Mouse (Mus musculus): ENCODE results near the gene Tmem132b.

The Tmem132b gene

DNA sequence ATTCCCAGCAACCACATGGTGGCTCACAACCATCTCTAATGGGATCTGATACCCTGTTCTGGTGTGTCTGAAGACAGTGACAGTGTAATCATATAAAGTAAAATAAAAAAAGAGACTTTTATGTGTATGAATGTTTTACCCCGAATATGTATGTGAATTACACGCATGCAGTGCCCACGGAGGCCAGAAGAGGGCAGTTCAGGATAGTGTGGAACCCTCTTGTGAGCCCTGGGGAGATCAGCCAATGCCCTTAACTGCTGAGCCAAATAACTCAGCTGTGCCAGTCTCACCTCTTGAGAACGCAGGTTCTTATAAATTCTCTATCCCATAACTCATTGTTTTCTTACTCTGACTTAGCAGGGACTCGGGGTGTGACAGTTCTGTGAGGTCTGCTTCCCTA lies 12.9 kb upstream of the Tmem132b start:
- peak; percentile 32 for DNase-seq

DNA sequence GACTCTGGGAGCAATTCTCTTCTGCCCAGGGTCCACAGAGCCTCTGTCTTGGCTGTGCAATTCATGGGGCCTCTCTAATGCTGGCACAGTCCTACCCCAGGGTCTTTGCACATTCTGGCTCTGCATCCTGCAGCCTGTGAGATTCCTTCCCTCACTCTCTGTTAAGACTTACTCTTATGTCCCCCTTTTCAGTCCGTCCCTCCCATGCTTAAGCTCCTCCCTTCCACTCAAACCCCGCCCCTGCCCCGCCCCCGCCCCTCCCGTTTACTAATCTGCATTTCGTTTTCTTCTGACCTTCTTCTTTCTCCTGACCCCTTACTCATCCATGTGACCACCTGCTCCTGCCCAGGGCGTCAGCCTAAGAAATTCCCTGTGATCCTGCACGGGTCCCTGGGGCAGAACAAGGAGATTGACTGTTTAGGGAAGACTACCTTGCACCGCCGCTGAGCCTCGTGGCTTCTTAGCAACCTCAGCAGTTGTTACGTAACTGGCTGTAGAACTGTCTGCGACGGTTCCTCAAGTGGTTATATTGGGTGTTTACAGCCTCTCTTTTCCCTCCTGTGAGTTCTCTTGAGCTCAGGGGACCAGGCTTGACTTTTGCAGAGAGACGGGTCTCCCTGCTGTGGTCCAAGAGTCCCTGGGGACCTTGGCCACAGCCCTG lies 10.5 kb upstream of the Tmem132b start:
- DNase-seq, result peak; percentile 20

GRCm38 (mm10) chr5:125523361-125523760 lies 8.2 kb upstream of the Tmem132b start:
- DNase-seq, result no peak

GRCm38 (mm10) chr5:125525516-125525915 lies 6.1 kb upstream of the Tmem132b start:
- DNase-seq, result peak; percentile 11

- DNase-seq, result peak; percentile 44
Observed at GRCm38 (mm10) chr5:125526464-125526863, 5.1 kb upstream of the Tmem132b start.

GRCm38 (mm10) chr5:125529109-125529508 lies 2.5 kb upstream of the Tmem132b start:
- DNase-seq, result peak; percentile 74

DNA sequence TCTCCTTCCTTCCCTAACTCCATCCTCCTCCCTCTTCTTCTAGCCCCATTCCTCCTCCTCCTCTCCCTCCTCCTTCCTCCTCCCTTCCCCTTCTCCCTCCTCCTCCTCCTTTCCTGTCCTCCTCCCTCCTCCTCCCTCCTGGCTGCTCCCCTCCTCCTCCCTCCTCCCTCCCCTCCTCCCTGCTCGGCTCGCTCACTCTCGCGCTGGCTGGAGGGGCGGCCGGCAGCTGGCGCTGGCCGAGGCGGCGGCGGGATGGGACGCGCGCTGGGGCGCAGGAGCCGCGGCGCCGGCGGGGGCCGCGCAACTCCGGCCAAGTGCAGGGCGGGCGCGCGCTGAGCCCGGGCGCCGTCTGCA lies 594 bp downstream of the Tmem132b start:
- DNase-seq, result no peak

- DNase-seq, result no peak
Observed at GRCm38 (mm10) chr5:125532545-125533224, 1.1 kb downstream of the Tmem132b start.

DNA sequence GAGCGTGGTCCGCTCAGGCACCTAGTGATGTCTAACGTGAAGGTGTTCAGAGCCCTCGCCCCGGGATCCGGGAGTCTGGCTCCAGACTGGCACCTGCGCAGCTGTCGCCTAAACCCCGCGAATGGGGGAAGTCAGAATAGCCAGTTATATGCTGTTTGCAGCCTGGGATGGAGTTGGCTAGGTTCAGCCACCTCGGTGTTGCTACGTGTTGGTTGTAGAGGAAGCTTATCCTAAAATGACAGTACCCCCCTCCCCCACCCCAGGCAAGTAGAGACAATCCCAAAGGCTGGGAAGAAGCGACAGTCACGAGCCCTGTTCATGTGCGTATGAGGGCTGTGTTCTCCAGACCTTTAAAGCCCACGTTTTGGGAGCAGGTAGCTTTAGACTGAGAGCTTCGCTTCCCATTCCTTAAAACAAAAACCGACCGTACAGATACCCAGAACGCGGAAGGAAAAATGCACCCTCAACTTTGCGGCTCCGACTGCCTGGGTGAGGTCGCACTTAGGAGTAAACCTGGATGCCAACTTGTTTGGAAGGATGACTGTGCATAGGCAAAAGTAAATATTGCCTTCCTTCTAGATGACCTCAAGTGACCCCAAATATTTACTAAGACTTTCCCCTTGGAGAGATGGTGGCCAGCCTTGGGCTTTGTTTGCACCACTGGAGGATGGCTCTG lies 1.8 kb downstream of the Tmem132b start:
- DNase-seq, result no peak

DNA sequence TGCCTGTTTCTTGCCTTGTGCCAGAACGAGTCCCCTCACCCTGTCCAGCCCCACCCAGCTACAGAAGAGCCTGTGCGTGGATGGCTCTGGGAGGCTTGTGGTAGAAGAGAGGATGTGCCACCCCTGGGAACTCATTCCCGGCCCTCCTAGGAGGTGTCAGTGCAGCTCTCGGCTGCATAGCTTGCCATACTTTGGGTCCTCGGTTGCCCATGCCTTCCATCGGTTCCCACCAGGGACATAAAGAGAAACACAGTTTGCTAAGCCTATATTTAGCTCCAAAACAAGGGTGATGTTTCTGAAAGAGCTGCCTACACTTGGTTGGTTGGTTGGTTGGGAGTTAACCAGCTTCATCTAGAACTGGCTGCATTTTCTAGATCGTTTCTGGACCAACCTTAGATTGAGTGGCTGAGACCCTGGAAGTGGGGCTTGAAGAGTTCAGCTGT lies 2.6 kb downstream of the Tmem132b start:
- DNase-seq, result no peak

DNA sequence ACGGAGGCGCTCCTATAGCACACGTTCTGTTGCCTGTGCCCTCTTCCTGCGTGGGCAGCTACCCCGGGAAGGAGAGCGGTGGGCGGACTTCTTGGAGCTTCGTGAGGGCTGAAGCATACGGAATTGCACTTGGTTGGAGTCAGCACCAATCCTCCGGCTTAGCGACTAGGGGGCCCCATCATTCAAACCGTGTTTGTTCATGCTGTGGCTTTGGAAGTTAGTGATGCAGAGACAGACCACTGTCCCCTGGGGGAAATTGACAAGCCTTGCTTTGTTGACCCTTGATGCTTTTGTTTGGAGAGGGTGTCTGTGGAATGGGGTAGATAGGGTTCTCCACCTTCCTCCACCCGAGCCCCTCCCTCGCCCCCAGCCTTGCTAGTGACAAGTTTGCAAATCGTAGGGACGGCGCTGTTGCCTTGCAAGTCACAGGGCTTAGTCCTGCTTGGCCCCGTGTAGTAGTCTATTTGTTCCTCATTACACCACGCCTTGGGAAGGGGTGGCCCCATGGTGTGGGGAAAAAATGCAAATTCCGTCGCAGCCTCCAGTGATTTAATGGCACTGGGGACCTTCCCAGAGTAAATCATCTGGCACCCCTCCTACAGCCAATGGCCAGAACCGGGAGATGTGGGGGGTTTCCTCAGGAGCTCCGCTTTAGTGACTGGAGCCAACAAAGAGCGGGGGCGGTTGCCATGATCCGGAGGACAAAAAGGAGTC lies 3.2 kb downstream of the Tmem132b start:
- DNase-seq, result no peak

- no peak for DNase-seq
Observed at GRCm38 (mm10) chr5:125545090-125545489, 13.5 kb downstream of the Tmem132b start.

DNA sequence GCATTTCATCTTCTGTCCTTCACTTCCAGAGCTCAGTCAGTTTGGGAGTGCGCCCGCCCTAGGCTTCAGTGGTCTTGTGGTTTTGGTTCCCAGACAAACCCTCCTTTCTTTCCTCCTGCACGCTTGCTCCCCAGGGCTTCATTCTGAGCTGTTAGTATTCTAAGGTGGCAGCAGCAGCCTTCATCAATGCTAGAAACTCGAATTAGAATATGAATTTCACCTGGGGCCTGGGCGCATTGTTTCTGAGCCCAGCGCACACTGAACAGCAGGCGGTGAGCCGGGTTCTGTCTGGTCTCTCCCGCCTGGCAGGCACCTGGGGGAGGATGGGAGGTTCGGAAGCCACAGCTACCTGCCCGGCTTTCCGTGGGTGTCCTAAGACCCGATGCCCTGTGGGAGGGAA lies 14.7 kb downstream of the Tmem132b start:
- DNase-seq, result no peak

GRCm38 (mm10) chr5:125549750-125550489 lies 18.3 kb downstream of the Tmem132b start:
- DNase-seq, result no peak

GRCm38 (mm10) chr5:125555732-125556131 lies 24.2 kb downstream of the Tmem132b start:
- no peak for DNase-seq

- DNase-seq, result no peak
Observed at GRCm38 (mm10) chr5:125563492-125563891, 31.9 kb downstream of the Tmem132b start.

DNA sequence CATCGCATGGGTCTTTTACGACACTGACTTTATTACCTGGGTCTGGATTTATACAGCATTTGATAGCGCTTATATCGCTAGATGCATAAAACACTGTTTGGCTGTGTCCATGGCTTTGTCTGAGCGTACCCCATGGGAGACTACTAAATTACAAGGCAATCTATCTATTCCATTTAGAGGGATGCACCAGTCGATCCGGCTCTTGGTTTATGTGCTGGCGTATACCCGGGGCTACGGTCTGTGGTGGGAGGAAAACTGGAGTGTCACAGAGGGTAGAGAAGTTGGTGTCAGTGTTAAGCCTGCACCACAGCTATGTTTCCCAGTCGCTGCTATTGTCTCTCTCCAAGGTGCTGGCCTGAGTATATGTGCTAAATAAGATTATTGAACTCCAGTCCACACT lies 34.2 kb downstream of the Tmem132b start:
- no peak for DNase-seq

- DNase-seq, result no peak
Observed at GRCm38 (mm10) chr5:125568457-125568856, 36.9 kb downstream of the Tmem132b start.

DNA sequence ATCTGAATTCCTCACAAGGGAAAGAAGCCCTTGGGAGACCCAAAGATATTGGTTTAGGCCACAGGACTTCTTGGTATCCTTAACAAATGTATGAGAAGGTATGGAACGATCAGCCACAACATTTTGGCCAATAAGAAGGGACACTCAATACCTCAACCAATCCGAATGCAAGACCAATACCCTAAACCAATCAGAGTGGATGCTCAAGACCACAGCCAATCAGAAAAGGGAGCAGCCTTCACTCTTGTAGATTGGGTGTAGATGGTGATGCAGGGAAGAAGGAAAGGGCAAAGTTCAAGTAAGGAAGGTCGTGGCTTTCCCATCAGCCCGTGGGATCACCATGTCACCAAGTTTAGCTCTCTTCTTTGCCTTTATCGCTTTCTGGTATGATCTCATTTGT lies 40.4 kb downstream of the Tmem132b start:
- DNase-seq, result no peak

DNA sequence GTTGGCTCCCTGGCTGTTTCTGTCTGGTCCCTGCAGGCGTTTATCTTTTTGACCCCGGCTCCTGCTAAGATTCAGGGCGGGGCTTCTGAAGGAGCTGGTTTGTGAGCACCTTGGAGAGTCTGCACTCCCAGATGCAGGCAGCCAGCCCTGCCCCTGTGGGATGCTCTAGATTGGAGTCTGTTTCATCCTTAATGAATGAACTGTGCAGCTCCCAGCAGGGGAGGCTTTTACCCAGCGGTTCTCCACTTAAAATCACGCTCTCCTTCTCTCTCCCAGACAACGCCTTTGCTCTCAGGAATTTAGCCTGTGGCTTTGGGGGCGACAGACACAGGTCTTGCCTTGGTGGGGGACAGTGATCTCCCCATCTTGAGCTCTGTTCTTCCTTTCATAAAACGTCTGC lies 43.3 kb downstream of the Tmem132b start:
- no peak for DNase-seq

DNA sequence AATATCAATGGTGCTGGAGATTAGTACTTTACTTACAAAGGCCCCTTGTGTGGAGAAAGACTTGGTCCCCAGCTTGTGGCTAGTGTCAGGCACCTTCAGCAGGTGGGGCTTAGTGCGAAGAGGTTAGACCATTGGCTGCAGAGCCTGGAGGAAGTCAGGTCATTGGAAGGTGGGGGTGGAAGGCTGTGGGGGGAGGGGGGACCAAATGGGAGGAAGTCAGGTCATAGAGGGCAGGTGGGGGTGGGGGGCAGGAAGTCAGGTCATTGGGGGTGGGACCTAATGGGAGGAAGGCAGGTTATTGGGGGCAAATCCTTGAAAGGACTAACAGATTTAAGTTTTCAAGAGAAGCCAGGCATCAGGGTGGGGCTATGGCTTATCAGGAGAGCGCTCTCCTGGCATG lies 44.3 kb downstream of the Tmem132b start:
- no peak for DNase-seq

- DNase-seq, result no peak
Observed at GRCm38 (mm10) chr5:125578661-125579060, 47.1 kb downstream of the Tmem132b start.

- DNase-seq, result peak; percentile 8
Observed at GRCm38 (mm10) chr5:125579153-125579552, 47.6 kb downstream of the Tmem132b start.
